In genomic region chr19:5872528-5872927, GRCm38 (mm10) we compare ENCODE assay signal across 12 mouse cellular contexts. TPM values are rescaled to one million over a fixed set of nuclear protein-coding genes. Genes with fewer than 3 reads are reported as not detected.
DNase-seq lines count a peak whose midpoint lies in the region; ATAC-seq and TF ChIP-seq lines count a peak whose summit lies in the region.
"Had no signal": no experiment of that assay in that cellular context is flagged by ENCODE, and none has a peak within 500 bp of the region (broad histone marks: within the 10 kb centered on the region; RNA-seq: fewer than 3 reads in every experiment).

No protein-coding gene starts in this region.

- no peak for TF ChIP-seq CTCF in stomach, postnatal 0 days (IDR thresholded peaks at IDR 0.05; ENCODE audit: low read depth)
- no peak for TF ChIP-seq CTCF in midbrain, postnatal 0 days (IDR thresholded peaks at IDR 0.05)

- H3K4me2 ChIP-seq in heart, embryonic 15.5 days = peak overlapping the region; percentile 16; the same call in 1 of the 2 replicates
- no peak overlapping the region for H3K4me2 ChIP-seq in stomach, embryonic 16.5 days (ENCODE audit: low read depth, low read length)
- no peak overlapping the region for H3K4me2 ChIP-seq in stomach, postnatal 0 days (replicated peaks; ENCODE audit: low read depth)
- peak overlapping the region; percentile 92 for H3K4me2 ChIP-seq in liver, embryonic 15.5 days
- H3K4me2 ChIP-seq in midbrain, postnatal 0 days (ENCODE audit: low read depth, low read length, poor library complexity, severe bottlenecking) = no peak overlapping the region

- ATAC-seq in heart, embryonic 15.5 days (replicated peaks; ENCODE audit: insufficient number of reproducible peaks, insufficient read depth, low FRiP score, low read depth) = no peak
- ATAC-seq in stomach, embryonic 16.5 days (ENCODE audit: insufficient read depth, low FRiP score) = no peak
- no peak for ATAC-seq in stomach, postnatal 0 days (ENCODE audit: low FRiP score, low TSS enrichment)
- ATAC-seq in liver, embryonic 15.5 days (ENCODE audit: insufficient read depth) = no peak
- ATAC-seq in frontal cortex, adult (ENCODE audit: low TSS enrichment) = no peak
- ATAC-seq in midbrain, postnatal 0 days (ENCODE audit: low FRiP score) = no peak

- peaks cover 53% of the 10 kb centered on the region for H3K4me1 ChIP-seq in heart, embryonic 15.5 days (replicated peaks)
- peaks cover 29% of the 10 kb centered on the region for H3K4me1 ChIP-seq in stomach, embryonic 16.5 days (ENCODE audit: control insufficient read depth, insufficient read depth, low read length)
- no peaks in the 10 kb centered on the region; the same call in 1 of the 2 replicates for H3K4me1 ChIP-seq in stomach, postnatal 0 days (replicated peaks; ENCODE audit: control insufficient read depth, insufficient read depth)
- H3K4me1 ChIP-seq in liver, embryonic 15.5 days (replicated peaks) = peaks cover 61% of the 10 kb centered on the region
- H3K4me1 ChIP-seq in midbrain, postnatal 0 days (ENCODE audit: insufficient read depth, low read length) = peaks cover 8% of the 10 kb centered on the region

- peak overlapping the region; percentile 33; the same call in 1 of the 2 replicates for H3K27ac ChIP-seq in heart, embryonic 15.5 days
- H3K27ac ChIP-seq in stomach, embryonic 16.5 days (ENCODE audit: low read length) = no peak overlapping the region
- no peak overlapping the region for H3K27ac ChIP-seq in stomach, postnatal 0 days (replicated peaks)
- 0 out of 2 replicates have a peak overlapping the region, but pooled peaks have one; percentile 33 for H3K27ac ChIP-seq in liver, embryonic 15.5 days (replicated peaks)
- H3K27ac ChIP-seq in midbrain, postnatal 0 days (ENCODE audit: low read depth, low read length) = no peak overlapping the region

- no peak for DNase-seq in heart, postnatal 10 days
- no peak for DNase-seq in stomach, postnatal 0 days (ENCODE audit: low spot score)
- DNase-seq in midbrain, postnatal 0 days (ENCODE audit: low spot score) = no peak
- DNase-seq: gastrocnemius, postnatal 25 days; kidney, adult 11 months had no signal

- intact Hi-C loops in heart, postnatal 10 days (cut with DNase I) = no loop called here

- 82% methylated on average over 4 of the region's 4 CpGs for WGBS in heart, embryonic 15.5 days
- 82% methylated on average over 4 of the region's 4 CpGs for WGBS in stomach, embryonic 16.5 days
- WGBS in stomach, postnatal 0 days = 84% methylated on average over 4 of the region's 4 CpGs
- 49% methylated on average over 4 of the region's 4 CpGs for WGBS in liver, embryonic 15.5 days (ENCODE audit: insufficient replicate concordance)
- WGBS in midbrain, postnatal 0 days = 94% methylated on average over 4 of the region's 4 CpGs

- H3K9me3 ChIP-seq in heart, embryonic 15.5 days (replicated peaks) = no peaks in the 10 kb centered on the region
- H3K9me3 ChIP-seq in stomach, embryonic 16.5 days (replicated peaks; ENCODE audit: control insufficient read depth, low read length) = no peaks in the 10 kb centered on the region
- no peaks in the 10 kb centered on the region for H3K9me3 ChIP-seq in stomach, postnatal 0 days (ENCODE audit: control insufficient read depth, low read length)
- no peaks in the 10 kb centered on the region for H3K9me3 ChIP-seq in liver, embryonic 15.5 days (replicated peaks)
- H3K9me3 ChIP-seq in midbrain, postnatal 0 days (ENCODE audit: low read length) = no peaks in the 10 kb centered on the region

- H3K4me3 ChIP-seq in heart, embryonic 15.5 days = no peak overlapping the region
- no peak overlapping the region for H3K4me3 ChIP-seq in stomach, embryonic 16.5 days (replicated peaks; ENCODE audit: low read length)
- H3K4me3 ChIP-seq in stomach, postnatal 0 days (ENCODE audit: low read depth, low read length) = no peak overlapping the region
- H3K4me3 ChIP-seq in liver, embryonic 15.5 days (replicated peaks) = 0 out of 2 replicates have a peak overlapping the region, but pooled peaks have one; percentile 14
- H3K4me3 ChIP-seq in midbrain, postnatal 0 days (ENCODE audit: low read depth, low read length) = no peak overlapping the region
- H3K4me3 ChIP-seq: erythroblast, embryonic 14.5 days had no signal

- H3K27me3 ChIP-seq in heart, embryonic 15.5 days = no peaks in the 10 kb centered on the region
- H3K27me3 ChIP-seq in stomach, embryonic 16.5 days (ENCODE audit: control insufficient read depth, insufficient read depth, low read length) = no peaks in the 10 kb centered on the region
- no peaks in the 10 kb centered on the region for H3K27me3 ChIP-seq in stomach, postnatal 0 days (ENCODE audit: control insufficient read depth, insufficient read depth, low read length)
- no peaks in the 10 kb centered on the region for H3K27me3 ChIP-seq in liver, embryonic 15.5 days
- no peaks in the 10 kb centered on the region for H3K27me3 ChIP-seq in midbrain, postnatal 0 days (ENCODE audit: insufficient read depth, low read length)

- peaks cover 19% of the 10 kb centered on the region for H3K36me3 ChIP-seq in heart, embryonic 15.5 days
- H3K36me3 ChIP-seq in stomach, embryonic 16.5 days (ENCODE audit: control insufficient read depth, insufficient read depth, low read length) = no peaks in the 10 kb centered on the region
- no peaks in the 10 kb centered on the region; the same call in 1 of the 2 replicates for H3K36me3 ChIP-seq in stomach, postnatal 0 days (ENCODE audit: control insufficient read depth, insufficient read depth, low read length)
- H3K36me3 ChIP-seq in liver, embryonic 15.5 days (replicated peaks) = peaks cover 32% of the 10 kb centered on the region
- peaks cover 18% of the 10 kb centered on the region for H3K36me3 ChIP-seq in midbrain, postnatal 0 days (ENCODE audit: insufficient read depth, low read length)

- no peak overlapping the region for H3K9ac ChIP-seq in heart, embryonic 15.5 days
- peak overlapping the region; percentile 7; the same call in 1 of the 2 replicates for H3K9ac ChIP-seq in stomach, embryonic 16.5 days (ENCODE audit: low read length)
- no peak overlapping the region for H3K9ac ChIP-seq in stomach, postnatal 0 days (ENCODE audit: low read length)
- H3K9ac ChIP-seq in liver, embryonic 15.5 days = no peak overlapping the region
- no peak overlapping the region for H3K9ac ChIP-seq in midbrain, postnatal 0 days (replicated peaks; ENCODE audit: low read length, poor library complexity, severe bottlenecking)
- H3K9ac ChIP-seq: lung, embryonic 14.5 days had no signal

- no peak for TF ChIP-seq EP300 in stomach, postnatal 0 days (optimal IDR thresholded peaks at IDR 0.05)

RNA-seq across cellular contexts. Expression of gene Frmd8, which starts 2.5 kb away (rescaled TPM):
- 25.1 and 35.1 TPM in 2 replicates for polyA plus RNA-seq in heart, embryonic 15.5 days (2015; fragmentation: Nextera tagmentation; extraction: Ambion mirVana)
- total RNA-seq in heart, postnatal 10 days (2021) = 10 to 100 TPM; 19.0 to 20.5 TPM
- 27.4 and 29.5 TPM in 2 replicates for polyA plus RNA-seq in stomach, embryonic 16.5 days (2015; fragmentation: Nextera tagmentation; extraction: Ambion mirVana)
- 13.8 and 18.8 TPM in 2 replicates for polyA plus RNA-seq in stomach, postnatal 0 days (2015; fragmentation: Nextera tagmentation; extraction: Ambion mirVana)
- 12.9 and 13.1 TPM in 2 replicates for polyA plus RNA-seq in liver, embryonic 15.5 days (2015; fragmentation: Nextera tagmentation; extraction: Ambion mirVana)
- total RNA-seq in midbrain, postnatal 0 days (2014; rRNA removed) = 11.2 and 19.1 TPM in 2 replicates
- 11.2 and 11.7 TPM in 2 replicates for polyA plus RNA-seq in midbrain, postnatal 0 days (2015; fragmentation: Nextera tagmentation; extraction: Ambion mirVana)

RNA-seq across cellular contexts. Expression of gene Slc25a45, which starts 5.1 kb away (rescaled TPM):
- 3.2 and 4.2 TPM in 2 replicates for polyA plus RNA-seq in heart, embryonic 15.5 days (2015; fragmentation: Nextera tagmentation; extraction: Ambion mirVana)
- 1 to 10 TPM; 4.6 to 5.9 TPM for total RNA-seq in heart, postnatal 10 days (2021)
- polyA plus RNA-seq in stomach, embryonic 16.5 days (2015; fragmentation: Nextera tagmentation; extraction: Ambion mirVana) = 5.1 and 5.5 TPM in 2 replicates
- 2.9 and 3.2 TPM in 2 replicates for polyA plus RNA-seq in stomach, postnatal 0 days (2015; fragmentation: Nextera tagmentation; extraction: Ambion mirVana)
- 7.1 and 7.9 TPM in 2 replicates for polyA plus RNA-seq in liver, embryonic 15.5 days (2015; fragmentation: Nextera tagmentation; extraction: Ambion mirVana)
- 3.7 and 4.8 TPM in 2 replicates for total RNA-seq in midbrain, postnatal 0 days (2014; rRNA removed)
- 2.1 and 2.7 TPM in 2 replicates for polyA plus RNA-seq in midbrain, postnatal 0 days (2015; fragmentation: Nextera tagmentation; extraction: Ambion mirVana)
- polyA plus RNA-seq: erythroblast, embryonic 14.5 days had no signal

RNA-seq across cellular contexts. Expression of gene Tigd3, which starts 21.4 kb away (rescaled TPM):
- polyA plus RNA-seq in heart, embryonic 15.5 days (2015; fragmentation: Nextera tagmentation; extraction: Ambion mirVana) = 1.2 and 2.0 TPM in 2 replicates
- 1 to 10 TPM; 1.1 to 1.2 TPM for total RNA-seq in heart, postnatal 10 days (2021)
- polyA plus RNA-seq in stomach, embryonic 16.5 days (2015; fragmentation: Nextera tagmentation; extraction: Ambion mirVana) = 1.7 and 1.8 TPM in 2 replicates
- polyA plus RNA-seq in stomach, postnatal 0 days (2015; fragmentation: Nextera tagmentation; extraction: Ambion mirVana) = 0.77 and 1.0 TPM in 2 replicates
- polyA plus RNA-seq in liver, embryonic 15.5 days (2015; fragmentation: Nextera tagmentation; extraction: Ambion mirVana) = 2.8 and 2.9 TPM in 2 replicates
- total RNA-seq in midbrain, postnatal 0 days (2014; rRNA removed) = 9.0 and 11.4 TPM in 2 replicates
- polyA plus RNA-seq in midbrain, postnatal 0 days (2015; fragmentation: Nextera tagmentation; extraction: Ambion mirVana) = 10.6 and 10.9 TPM in 2 replicates

RNA-seq across cellular contexts. Expression of gene Dpf2, which starts 40.3 kb away (rescaled TPM):
- 81.9 and 106 TPM in 2 replicates for polyA plus RNA-seq in heart, embryonic 15.5 days (2015; fragmentation: Nextera tagmentation; extraction: Ambion mirVana)
- total RNA-seq in heart, postnatal 10 days (2021) = 100 to 1,000 TPM; 100 to 101 TPM
- polyA plus RNA-seq in stomach, embryonic 16.5 days (2015; fragmentation: Nextera tagmentation; extraction: Ambion mirVana) = 117 and 127 TPM in 2 replicates
- 47.0 and 54.9 TPM in 2 replicates for polyA plus RNA-seq in stomach, postnatal 0 days (2015; fragmentation: Nextera tagmentation; extraction: Ambion mirVana)
- polyA plus RNA-seq in liver, embryonic 15.5 days (2015; fragmentation: Nextera tagmentation; extraction: Ambion mirVana) = 52.7 and 59.4 TPM in 2 replicates
- total RNA-seq in midbrain, postnatal 0 days (2014; rRNA removed) = 52.9 and 84.7 TPM in 2 replicates
- polyA plus RNA-seq in midbrain, postnatal 0 days (2015; fragmentation: Nextera tagmentation; extraction: Ambion mirVana) = 57.7 and 61.0 TPM in 2 replicates

RNA-seq across cellular contexts. Expression of gene Cdc42ep2, which starts 52.1 kb away (rescaled TPM):
- polyA plus RNA-seq in heart, embryonic 15.5 days (2015; fragmentation: Nextera tagmentation; extraction: Ambion mirVana) = 10.4 and 13.0 TPM in 2 replicates
- 10 to 100 TPM; 14.0 to 16.0 TPM for total RNA-seq in heart, postnatal 10 days (2021)
- polyA plus RNA-seq in stomach, embryonic 16.5 days (2015; fragmentation: Nextera tagmentation; extraction: Ambion mirVana) = 13.4 and 13.9 TPM in 2 replicates
- polyA plus RNA-seq in stomach, postnatal 0 days (2015; fragmentation: Nextera tagmentation; extraction: Ambion mirVana) = 7.9 and 8.1 TPM in 2 replicates
- 2.9 and 3.1 TPM in 2 replicates for polyA plus RNA-seq in liver, embryonic 15.5 days (2015; fragmentation: Nextera tagmentation; extraction: Ambion mirVana)
- 20.6 and 28.4 TPM in 2 replicates for total RNA-seq in midbrain, postnatal 0 days (2014; rRNA removed)
- 19.2 and 20.9 TPM in 2 replicates for polyA plus RNA-seq in midbrain, postnatal 0 days (2015; fragmentation: Nextera tagmentation; extraction: Ambion mirVana)
- total RNA-seq: common myeloid progenitor, adult 5-6 weeks had no signal

Comparison
In these comparisons a context has a peak if more than half of its experiments do, and no peak if none do; other contexts are left out.
1. H3K27ac ChIP-seq: peak in heart, embryonic 15.5 days (single experiment) and liver, embryonic 15.5 days (single experiment); none in stomach, embryonic 16.5 days (single experiment), stomach, postnatal 0 days (single experiment) and midbrain, postnatal 0 days (single experiment).
2. H3K4me2 ChIP-seq: peak in heart, embryonic 15.5 days (single experiment) and liver, embryonic 15.5 days (single experiment); none in stomach, embryonic 16.5 days (single experiment), stomach, postnatal 0 days (single experiment) and midbrain, postnatal 0 days (single experiment).